Mouse (Mus musculus): Measurements from ENCODE around the gene Aifm3.

Aifm3 gene

GRCm38 (mm10) chr16:17489469-17490111 is at the start of gene Aifm3:
TSS of gene Aifm3 (plus strand) at chr16:17489611.
- DNase-seq (ENCODE audit: low spot score in 2 of 2): no peak

- DNase-seq (ENCODE audit: low spot score in 2 of 2): peak; percentile 96 to 97
Measured at GRCm38 (mm10) chr16:17451541-17452372, 37.7 kb upstream of the Aifm3 start, which contains the start of gene Crkl. TSS of gene Crkl (plus strand) at chr16:17451987.

- peak; percentile 27 to 58 for DNase-seq (ENCODE audit: low spot score in 2 of 2)
Measured at GRCm38 (mm10) chr16:17452373-17452715, 37.1 kb upstream of the Aifm3 start.

GRCm38 (mm10) chr16:17456901-17457300 is 32.5 kb upstream of the Aifm3 start:
- no peak for DNase-seq (ENCODE audit: low spot score in 2 of 2)

- no peak for DNase-seq (ENCODE audit: low spot score in 2 of 2)
Measured at GRCm38 (mm10) chr16:17460254-17460653, 29.2 kb upstream of the Aifm3 start.

GRCm38 (mm10) chr16:17461596-17461995 is 27.8 kb upstream of the Aifm3 start:
- DNase-seq (ENCODE audit: low spot score in 2 of 2): no peak

- DNase-seq (ENCODE audit: low spot score in 2 of 2): no peak
Measured at GRCm38 (mm10) chr16:17463184-17463583, 26.2 kb upstream of the Aifm3 start.

GRCm38 (mm10) chr16:17466875-17467663 is 22.3 kb upstream of the Aifm3 start:
- no peak for DNase-seq (ENCODE audit: low spot score in 2 of 2)

- no peak for DNase-seq (ENCODE audit: low spot score in 2 of 2)
Measured at GRCm38 (mm10) chr16:17472498-17472897, 16.9 kb upstream of the Aifm3 start.

- DNase-seq (ENCODE audit: low spot score in 2 of 2): peak in 1 of 2 experiments; percentile 14
Measured at GRCm38 (mm10) chr16:17474091-17474490, 15.3 kb upstream of the Aifm3 start.

GRCm38 (mm10) chr16:17474761-17475160 is 14.7 kb upstream of the Aifm3 start:
- DNase-seq (ENCODE audit: low spot score in 2 of 2): no peak

- no peak for DNase-seq (ENCODE audit: low spot score in 2 of 2)
Measured at GRCm38 (mm10) chr16:17475326-17475725, 14.1 kb upstream of the Aifm3 start.

- no peak for DNase-seq (ENCODE audit: low spot score in 2 of 2)
Measured at GRCm38 (mm10) chr16:17478331-17478943, 11.0 kb upstream of the Aifm3 start.

GRCm38 (mm10) chr16:17481465-17481864 is 7.9 kb upstream of the Aifm3 start:
- no peak for DNase-seq (ENCODE audit: low spot score in 2 of 2)

GRCm38 (mm10) chr16:17486505-17486904 is 2.9 kb upstream of the Aifm3 start:
- DNase-seq (ENCODE audit: low spot score in 2 of 2): no peak

GRCm38 (mm10) chr16:17488478-17489468 is 638 bp upstream of the Aifm3 start:
- no peak for DNase-seq (ENCODE audit: low spot score in 2 of 2)

- no peak for DNase-seq (ENCODE audit: low spot score in 2 of 2)
Measured at GRCm38 (mm10) chr16:17491154-17491553, 1.7 kb downstream of the Aifm3 start.

- no peak for DNase-seq (ENCODE audit: low spot score in 2 of 2)
Measured at GRCm38 (mm10) chr16:17491896-17492561, 2.6 kb downstream of the Aifm3 start.

GRCm38 (mm10) chr16:17496499-17497305 is 7.3 kb downstream of the Aifm3 start:
- DNase-seq (ENCODE audit: low spot score in 2 of 2): peak in 1 of 2 experiments; percentile 36
